Mouse (Mus musculus): ENCODE results near the gene Itsn1.

- no peak for TF ChIP-seq CTCF (IDR thresholded peaks at IDR 0.05; ENCODE audit: borderline replicate concordance, insufficient read depth, low read depth, low read length)
- peak; percentile 55; the same call in 1 of the 2 replicates for TF ChIP-seq POLR2A (IDR thresholded peaks at IDR 0.05; ENCODE audit: borderline replicate concordance, insufficient read depth, low read length)
Measured at GRCm38 (mm10) chr16:91729066-91729482, at the start of gene Itsn1.

Measured in cerebellum, adult 2 months (tissue).